Mouse (Mus musculus): ENCODE results near the gene Uhrf1. TPM values are rescaled to one million over a fixed set of nuclear protein-coding genes. Genes with fewer than 3 reads are reported as not detected.

The Uhrf1 gene
- total RNA-seq, 1 experiment from 2014 or later = 2.4 TPM

DNA sequence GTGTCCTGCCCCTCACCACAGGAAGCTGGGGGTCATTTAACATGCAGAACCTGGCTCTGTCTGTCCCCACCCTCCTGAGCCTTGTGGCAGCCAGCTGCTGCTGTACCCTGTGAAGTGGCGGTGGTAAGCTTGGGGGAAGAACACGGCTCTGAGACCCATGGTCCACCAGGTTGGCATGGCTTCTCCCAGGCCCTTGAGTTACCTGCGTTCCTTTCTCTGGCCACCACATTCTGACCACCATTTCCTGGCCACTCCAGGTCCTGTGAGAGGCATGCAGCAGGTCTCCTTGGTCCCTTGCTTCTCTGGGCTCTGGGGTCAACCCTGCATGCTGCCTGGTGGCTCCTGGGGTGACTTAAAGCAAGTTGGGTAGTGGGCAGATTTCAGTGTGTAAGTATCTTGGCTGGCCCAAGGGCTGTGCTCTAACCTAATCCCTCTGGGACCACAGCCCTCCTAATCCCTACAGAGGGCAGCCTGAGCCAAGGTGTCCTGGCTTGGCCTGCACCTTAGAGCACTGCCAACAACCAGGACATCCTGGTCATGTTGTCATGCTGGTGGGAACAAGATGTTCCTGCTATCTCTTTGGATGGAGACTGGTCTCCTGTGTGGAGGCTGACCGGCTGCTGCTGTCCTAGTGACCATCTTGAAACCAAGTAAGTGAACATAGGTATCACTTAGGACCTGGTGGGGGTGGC, 10.4 kb upstream of the Uhrf1 start, which contains the start of gene Plin3:
Gene Plin3, minus strand, starts transcription at position 343 of the 692 bp plus-strand sequence.
- no peak for ATAC-seq (ENCODE audit: extremely low read depth, insufficient number of reproducible peaks, low FRiP score, poor library complexity, severe bottlenecking)

- ATAC-seq (ENCODE audit: extremely low read depth, insufficient number of reproducible peaks, low FRiP score, poor library complexity, severe bottlenecking) = no peak
Observed at GRCm38 (mm10) chr17:56293291-56293690, 9.8 kb upstream of the Uhrf1 start.

DNA sequence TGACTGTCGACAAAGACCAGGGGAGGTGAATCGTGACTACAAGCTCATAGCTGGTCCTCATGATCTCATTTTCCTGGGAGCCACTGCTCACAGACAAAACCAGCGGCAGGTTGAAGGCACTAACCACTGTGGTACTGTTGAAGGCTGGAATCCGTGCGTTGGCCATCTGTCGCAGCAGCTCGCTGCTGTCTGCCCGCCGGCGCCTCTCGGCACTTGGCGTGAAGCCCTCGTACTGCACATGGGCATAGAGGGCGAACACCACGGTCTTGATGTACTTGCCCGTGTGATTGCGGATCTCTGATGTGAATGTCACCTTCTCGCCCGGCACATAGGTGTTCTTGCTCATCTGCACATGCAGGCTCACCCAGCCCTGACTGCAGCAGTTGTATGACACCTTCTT, 8.9 kb upstream of the Uhrf1 start:
- ATAC-seq (ENCODE audit: extremely low read depth, insufficient number of reproducible peaks, low FRiP score, poor library complexity, severe bottlenecking) = no peak

- no peak for ATAC-seq (ENCODE audit: extremely low read depth, insufficient number of reproducible peaks, low FRiP score, poor library complexity, severe bottlenecking)
Observed at GRCm38 (mm10) chr17:56296201-56296600, 6.9 kb upstream of the Uhrf1 start.

GRCm38 (mm10) chr17:56298238-56298637, 4.9 kb upstream of the Uhrf1 start:
- no peak for ATAC-seq (ENCODE audit: extremely low read depth, insufficient number of reproducible peaks, low FRiP score, poor library complexity, severe bottlenecking)

GRCm38 (mm10) chr17:56300186-56300585, 2.9 kb upstream of the Uhrf1 start, which contains the start of gene Arrdc5:
TSS of gene Arrdc5 (minus strand) at chr17:56300286.
- no peak for ATAC-seq (ENCODE audit: extremely low read depth, insufficient number of reproducible peaks, low FRiP score, poor library complexity, severe bottlenecking)

DNA sequence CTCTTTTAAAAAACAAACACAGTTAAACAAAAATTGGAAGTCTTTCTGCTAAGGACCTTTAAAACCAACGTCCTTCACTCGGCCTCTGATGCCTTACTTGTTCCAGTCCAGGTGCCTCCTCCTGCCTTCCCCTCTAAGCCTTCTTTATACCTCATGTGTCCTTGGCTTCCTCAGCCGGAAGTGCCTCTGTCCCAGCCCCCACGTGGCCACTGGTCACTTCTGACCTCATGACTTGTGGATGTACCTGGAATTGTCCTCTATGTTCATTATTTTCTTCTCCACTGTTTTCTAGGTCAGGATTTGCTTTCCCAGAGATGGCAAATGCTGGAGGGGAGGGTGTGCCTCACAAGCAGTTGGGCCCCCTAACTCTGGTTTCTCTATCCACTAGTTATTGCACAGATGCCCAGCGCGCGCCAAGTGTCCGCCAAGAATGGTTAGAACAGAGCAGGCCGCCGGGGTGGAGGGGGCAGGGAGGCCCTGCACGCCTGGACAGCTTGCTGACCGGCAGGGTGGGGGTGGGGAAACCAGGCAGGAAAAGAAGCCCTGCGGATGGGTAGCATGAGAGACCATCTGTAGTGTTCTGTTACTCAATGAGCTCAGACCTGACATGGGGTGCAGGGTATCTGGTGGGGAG, 641 bp upstream of the Uhrf1 start:
- ATAC-seq (ENCODE audit: extremely low read depth, insufficient number of reproducible peaks, low FRiP score, poor library complexity, severe bottlenecking) = no peak

DNA sequence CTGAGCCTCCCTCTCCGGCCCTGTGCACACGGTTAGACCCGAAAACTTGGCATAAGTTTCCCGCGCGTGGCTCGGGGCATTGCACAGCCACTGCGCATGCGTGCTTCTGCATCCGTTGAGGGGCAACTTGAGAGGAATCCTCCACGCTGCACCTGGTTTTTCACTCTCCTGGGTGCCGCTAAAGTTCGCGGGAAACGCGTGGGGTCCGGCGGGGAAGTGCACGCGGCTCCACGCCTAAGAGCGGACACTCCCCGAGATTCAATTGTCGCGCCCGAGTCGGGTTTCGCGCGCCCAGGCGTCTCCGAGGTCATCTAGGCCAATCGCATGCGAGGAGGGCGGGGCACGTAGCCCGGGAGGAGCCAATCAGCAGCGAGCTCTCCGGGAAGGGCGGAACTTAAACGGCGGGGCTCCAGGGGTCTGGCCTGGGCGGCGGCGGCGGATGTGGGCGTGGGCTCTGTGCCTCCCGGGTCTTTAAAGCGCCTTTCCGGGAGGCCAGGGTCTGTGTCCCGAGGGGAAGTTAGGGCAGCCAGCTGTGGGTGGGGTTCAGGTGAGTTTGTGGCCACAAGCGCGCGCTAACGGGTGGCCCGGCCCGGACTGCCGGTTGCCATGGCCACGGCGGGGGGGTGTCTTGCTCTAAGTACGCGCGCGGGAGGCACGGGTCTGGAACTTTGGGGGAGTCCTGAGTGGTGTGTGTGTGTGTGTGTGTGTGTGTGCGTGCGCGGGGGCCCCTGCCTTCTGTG, 896 bp downstream of the Uhrf1 start:
- peak; percentile 96 for ATAC-seq (ENCODE audit: extremely low read depth, insufficient number of reproducible peaks, low FRiP score, poor library complexity, severe bottlenecking)

DNA sequence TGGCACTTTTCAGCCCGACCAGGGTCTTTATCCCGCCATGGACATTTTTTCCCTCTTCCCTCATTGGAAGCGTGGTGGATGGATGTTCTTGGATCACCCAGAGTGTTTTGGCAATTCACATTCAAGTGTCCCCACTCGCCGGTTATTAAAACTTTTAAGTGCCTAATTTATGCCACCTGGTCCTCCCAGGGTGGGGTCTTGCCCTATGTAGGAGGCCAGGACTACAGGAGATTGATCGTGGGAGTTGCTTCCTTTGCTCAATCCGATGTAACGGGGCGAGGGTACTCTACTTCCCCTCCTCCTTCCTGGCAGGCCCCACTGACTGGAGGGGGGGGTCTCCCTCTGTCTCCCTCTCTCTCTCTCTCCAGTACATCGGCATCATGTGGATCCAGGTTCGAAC, 1.6 kb downstream of the Uhrf1 start:
- no peak for ATAC-seq (ENCODE audit: extremely low read depth, insufficient number of reproducible peaks, low FRiP score, poor library complexity, severe bottlenecking)

DNA sequence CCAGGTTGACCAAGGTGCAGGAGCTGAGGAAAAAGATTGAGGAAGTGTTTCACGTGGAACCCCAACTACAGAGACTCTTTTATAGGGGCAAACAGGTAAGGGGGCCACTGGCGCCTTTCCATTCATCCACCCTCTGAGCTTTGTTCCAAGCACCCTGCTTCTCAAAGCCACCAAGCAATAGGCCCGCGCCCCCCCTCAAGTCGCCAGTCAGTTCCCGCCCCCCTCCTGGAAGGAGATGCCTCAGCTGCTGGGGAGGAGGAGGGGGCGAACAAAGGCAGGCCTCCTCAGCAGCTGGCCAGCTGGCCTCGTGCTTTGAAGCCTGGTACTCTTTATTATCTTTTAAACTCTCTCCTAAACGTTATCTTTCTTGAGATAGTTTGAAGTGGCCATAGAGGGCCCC, 2.0 kb downstream of the Uhrf1 start:
- no peak for ATAC-seq (ENCODE audit: extremely low read depth, insufficient number of reproducible peaks, low FRiP score, poor library complexity, severe bottlenecking)

DNA sequence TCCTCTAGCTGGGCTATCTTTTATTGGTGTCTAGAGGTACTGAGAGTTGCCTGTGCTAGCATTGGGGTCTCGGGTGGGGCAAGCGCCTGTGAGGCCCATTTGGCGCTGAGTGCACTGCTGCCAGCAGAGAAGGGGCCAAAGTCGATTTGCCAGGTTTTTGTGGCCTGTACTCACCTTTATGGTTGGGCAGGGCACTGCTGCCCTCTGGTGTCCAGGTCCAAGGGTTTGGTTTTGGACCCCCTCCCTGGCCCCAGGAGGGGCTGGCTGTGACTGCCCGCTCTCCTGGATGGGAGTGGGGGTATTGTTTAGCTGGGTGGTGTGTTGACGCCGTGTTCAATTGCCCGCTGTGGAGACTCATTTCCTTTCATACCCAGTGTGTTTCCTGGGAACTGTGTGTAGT, 2.7 kb downstream of the Uhrf1 start:
- ATAC-seq (ENCODE audit: extremely low read depth, insufficient number of reproducible peaks, low FRiP score, poor library complexity, severe bottlenecking) = no peak

- ATAC-seq (ENCODE audit: extremely low read depth, insufficient number of reproducible peaks, low FRiP score, poor library complexity, severe bottlenecking) = no peak
Observed at GRCm38 (mm10) chr17:56308088-56308487, 5.0 kb downstream of the Uhrf1 start.

DNA sequence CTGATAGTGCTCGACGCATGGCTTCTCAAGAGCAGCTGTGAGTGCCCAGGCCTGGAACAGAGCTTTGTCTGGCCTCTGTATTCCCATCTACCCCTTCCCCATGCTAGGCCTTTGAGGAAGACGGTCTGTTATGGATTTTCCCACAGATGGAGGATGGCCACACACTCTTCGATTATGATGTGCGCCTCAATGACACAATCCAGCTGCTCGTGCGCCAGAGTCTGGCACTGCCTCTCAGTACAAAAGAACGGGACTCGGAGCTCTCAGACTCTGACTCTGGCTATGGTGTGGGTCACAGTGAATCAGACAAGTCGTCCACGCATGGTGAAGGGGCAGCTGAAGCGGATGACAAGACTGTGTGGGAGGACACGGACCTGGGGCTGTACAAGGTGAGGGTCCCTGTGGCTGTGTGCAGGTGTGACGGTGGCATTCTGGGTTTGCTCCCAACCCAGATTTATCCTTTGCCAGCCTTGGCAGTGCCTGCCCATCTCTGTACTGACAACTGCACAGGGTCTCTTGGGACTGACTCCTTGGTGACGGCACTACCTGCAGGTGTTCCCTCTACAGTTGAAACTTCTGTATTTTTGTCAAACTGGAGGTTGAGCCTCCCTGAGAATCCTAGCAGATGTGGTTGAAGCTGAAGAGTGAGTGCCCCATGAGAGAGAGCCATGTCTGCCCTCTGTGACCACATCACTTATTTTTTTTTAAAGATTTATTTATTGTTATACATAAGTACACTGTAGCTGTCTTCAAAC, 6.2 kb downstream of the Uhrf1 start:
- no peak for ATAC-seq (ENCODE audit: extremely low read depth, insufficient number of reproducible peaks, low FRiP score, poor library complexity, severe bottlenecking)

DNA sequence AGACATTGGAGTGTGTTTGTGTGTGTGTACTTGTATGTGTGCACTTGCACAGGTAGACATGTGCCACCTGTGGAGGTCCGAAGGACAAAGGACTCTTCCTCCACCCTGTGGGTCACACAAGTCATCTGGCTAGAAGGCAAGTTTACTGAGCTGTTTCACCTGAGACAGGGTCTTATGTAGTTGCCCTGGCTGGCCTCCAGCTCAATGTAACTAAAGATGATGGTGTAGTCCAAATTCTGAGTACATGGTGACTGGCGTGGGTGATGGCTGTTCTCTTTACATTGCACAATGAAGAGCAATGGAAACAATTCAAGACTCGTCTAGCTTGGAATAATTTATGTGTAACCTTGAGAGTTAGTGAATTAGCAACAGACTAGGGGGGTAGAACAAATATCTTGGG, 21.3 kb downstream of the Uhrf1 start:
- ATAC-seq (ENCODE audit: extremely low read depth, insufficient number of reproducible peaks, low FRiP score, poor library complexity, severe bottlenecking) = no peak

DNA sequence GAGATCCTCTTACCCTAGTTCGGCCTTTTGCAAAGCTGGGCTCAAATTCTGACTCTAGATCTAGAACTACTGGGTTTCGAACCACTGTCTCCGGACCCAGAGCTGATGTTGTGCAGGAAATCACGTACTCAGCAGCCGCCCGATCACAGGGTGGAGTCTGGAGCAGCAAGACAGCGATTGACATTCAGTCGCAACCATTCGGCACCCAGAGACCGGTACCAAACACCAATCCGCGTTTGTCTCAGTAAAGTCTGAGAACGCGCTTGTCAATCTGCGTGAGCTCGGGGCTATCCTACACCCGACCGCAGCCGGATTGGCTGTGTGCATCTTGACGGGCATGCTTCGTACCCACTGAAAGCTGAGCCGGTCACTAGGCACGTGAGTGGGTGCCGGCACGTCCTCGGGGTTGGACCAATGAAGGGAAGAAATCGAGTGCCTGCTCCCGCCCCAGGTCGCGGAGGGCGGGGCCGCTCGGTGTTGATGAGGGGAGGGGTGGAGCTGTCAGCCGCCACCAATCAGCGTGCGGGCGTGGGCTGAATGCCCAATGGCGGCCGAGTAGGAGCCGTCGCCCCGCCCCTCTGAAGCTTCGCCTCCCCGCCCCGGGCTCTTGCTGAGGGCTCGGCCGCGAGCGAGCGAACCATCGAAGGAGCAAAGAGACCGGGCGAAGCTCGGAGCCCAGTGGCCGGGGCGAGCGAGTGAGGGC, 22.5 kb downstream of the Uhrf1 start, which contains the start of gene Kdm4b:
Gene Kdm4b, plus strand, starts transcription at position 613 of the 703 bp plus-strand sequence.
- peak; percentile 93 for ATAC-seq (ENCODE audit: extremely low read depth, insufficient number of reproducible peaks, low FRiP score, poor library complexity, severe bottlenecking)

- ATAC-seq (ENCODE audit: extremely low read depth, insufficient number of reproducible peaks, low FRiP score, poor library complexity, severe bottlenecking) = no peak
Observed at GRCm38 (mm10) chr17:56326153-56327147, 23.3 kb downstream of the Uhrf1 start.

- no peak for ATAC-seq (ENCODE audit: extremely low read depth, insufficient number of reproducible peaks, low FRiP score, poor library complexity, severe bottlenecking)
Observed at GRCm38 (mm10) chr17:56329267-56329666, 26.1 kb downstream of the Uhrf1 start.
